Mouse (Mus musculus): ENCODE measurements around the gene Gm10577.

The Gm10577 gene

DNA sequence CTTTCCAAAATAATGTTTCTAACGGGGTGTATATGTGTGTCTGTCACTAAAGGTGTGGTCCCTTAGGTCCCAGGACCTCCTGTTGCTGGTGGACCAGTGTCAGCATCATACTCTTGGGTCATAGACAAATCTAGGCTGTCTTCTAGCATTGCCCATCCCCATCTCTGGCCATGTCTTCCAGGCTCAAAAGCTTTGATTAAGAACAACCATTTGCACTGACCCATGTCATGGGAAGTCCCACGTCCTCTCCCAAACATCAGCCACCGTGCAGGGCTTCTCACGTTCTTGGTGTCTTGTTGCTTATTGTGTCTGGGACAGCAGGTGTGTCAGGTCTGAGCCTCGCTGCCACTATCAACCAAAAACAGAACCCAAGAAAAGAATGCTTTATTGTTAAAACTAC lies 24.9 kb downstream of the Gm10577 start:
- no peak for DNase-seq (ENCODE audit: low spot score in 2 of 2)

DNA sequence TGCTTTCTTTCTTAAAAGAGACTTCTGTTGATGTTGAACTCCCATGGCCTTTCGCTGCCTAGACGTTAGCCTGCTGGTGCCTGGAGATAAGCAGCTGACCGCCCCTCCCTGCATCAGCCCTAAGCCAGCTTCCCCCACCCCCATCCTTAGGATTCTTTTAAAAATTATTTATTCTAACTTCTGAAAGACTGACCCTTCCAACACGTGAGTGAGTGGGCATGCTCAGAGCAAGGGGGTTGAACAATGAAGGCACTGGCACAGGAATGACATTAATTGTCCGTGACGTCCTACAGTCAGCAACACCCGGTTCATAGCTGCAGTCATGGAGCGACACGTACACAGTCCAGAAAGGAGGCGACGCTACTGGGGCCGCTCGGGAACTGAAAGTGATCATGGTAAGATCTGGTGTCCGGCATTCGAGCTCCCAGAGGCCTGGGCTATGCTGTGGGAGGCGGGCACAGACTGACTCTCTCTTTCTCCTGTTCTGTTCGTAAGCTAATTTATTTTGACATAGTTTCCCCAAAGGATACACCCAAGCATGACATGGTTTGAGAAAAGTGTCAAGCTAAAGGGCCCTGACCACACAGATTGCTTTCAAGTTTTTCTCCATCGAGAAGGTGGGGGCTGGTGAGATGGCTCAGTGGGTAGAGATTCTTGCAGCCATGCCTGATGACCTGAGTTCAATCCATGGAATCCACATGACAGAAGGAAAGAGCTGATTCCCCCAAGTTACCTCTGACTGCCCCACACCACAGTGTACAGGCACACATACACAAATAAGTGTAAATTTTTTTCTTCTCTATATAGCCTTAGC lies 25.8 kb downstream of the Gm10577 start:
- DNase-seq (ENCODE audit: low spot score in 2 of 2), result no peak

DNA sequence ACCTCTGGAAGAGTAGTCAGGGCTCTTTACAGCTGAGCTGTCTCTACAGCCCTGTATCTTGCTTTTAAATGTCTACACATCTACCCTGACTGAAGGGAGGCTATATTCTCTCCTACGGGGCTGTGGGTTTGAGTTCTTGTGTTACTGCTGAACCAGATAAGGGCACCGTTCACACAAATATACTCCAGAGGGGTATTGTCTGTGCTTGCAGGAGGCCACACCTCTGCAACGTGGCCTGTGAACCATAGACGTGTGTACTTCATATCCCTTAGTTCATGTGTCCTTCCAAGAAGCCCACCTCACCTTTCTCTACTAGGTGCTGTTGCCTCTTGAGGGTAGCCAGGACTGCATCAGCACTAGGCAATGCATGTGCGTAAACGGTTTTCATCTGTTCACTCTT lies 28.4 kb downstream of the Gm10577 start:
- DNase-seq (ENCODE audit: low spot score in 2 of 2), result no peak

DNA sequence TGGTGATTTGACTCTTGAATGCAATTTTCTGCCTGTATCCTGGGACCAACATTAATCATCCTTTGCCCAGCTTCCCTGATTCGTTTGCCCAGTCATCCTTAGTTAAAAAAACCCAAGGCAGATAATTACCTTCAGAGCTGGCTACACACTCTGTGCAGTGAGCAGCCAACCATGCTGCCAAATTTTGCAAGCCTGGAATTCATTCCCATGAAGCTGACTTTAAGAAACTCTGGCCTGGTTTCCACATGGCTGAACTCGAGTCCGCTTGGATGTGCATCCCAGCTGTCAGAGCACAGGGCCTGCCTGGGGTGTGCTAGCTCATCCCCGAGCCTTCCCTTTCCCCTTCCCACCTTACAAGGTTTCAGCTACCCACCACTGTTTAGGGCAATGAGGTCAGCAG lies 29.5 kb downstream of the Gm10577 start:
- no peak for DNase-seq (ENCODE audit: low spot score in 2 of 2)

DNA sequence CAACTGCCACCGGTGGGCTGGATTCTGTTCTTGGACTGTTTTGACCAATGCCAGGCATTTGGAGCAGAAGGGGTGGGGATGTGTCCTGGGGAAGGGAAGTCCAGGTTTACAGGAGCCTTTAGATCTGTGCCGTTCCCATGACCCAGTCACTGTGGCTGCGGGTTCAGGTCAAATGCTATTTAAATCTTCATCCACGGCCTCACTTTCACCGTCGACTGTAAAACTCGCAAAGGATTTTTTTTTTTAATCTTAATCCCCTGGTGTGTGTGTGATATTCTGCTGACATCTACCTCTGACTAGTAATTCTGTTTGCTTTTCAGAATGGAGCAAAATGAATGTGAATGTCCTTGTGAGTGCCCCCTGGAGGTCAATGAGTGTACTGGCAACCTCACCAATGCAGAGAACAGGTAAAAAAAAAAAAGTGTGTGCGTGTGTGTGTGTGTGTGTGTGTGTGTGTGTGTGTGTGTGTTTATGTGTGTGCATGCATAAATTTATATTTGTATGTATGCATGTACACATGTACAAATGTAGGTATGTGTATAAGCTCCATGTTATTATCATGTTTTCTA lies 32.2 kb downstream of the Gm10577 start:
- no peak for DNase-seq (ENCODE audit: low spot score in 2 of 2)

DNA sequence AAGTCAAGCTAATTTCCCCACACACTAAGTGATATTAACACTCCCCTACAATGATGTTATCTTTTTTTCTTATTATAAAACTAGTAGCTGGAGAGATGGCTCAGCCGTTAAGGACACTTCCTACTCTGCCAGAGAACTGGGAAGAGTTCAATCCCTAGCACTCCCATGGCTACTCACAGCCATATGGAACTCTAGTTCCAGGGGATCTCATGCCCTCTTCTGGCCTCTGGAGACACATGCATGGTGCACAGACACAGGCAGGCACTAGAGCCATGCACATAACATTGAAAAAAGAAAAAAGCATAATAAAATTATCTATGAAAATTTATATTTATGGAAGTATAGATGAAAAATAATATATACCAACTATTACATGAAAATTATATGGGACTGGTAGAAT lies 33.3 kb downstream of the Gm10577 start:
- no peak for DNase-seq (ENCODE audit: low spot score in 2 of 2)

DNA sequence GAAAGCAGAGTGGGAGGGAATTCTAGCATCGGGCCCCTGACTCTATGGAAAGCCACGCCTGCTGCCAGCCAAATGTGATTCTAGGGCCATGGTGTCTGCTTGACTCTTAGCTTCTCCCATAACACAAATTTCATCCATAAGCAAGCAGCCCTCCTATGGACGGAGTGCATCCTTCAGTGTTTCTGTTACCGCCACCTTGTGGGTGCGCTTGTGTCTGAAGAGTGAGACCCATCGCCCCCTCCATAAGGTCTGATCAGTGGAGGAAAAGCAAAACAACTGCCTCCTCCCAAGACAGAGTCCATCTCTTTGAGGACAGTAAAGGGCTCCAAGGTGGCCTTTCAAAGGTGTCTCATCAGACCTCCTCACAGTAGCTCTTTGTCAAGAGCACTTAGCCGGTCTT lies 43.0 kb downstream of the Gm10577 start:
- DNase-seq (ENCODE audit: low spot score in 2 of 2), result no peak

DNA sequence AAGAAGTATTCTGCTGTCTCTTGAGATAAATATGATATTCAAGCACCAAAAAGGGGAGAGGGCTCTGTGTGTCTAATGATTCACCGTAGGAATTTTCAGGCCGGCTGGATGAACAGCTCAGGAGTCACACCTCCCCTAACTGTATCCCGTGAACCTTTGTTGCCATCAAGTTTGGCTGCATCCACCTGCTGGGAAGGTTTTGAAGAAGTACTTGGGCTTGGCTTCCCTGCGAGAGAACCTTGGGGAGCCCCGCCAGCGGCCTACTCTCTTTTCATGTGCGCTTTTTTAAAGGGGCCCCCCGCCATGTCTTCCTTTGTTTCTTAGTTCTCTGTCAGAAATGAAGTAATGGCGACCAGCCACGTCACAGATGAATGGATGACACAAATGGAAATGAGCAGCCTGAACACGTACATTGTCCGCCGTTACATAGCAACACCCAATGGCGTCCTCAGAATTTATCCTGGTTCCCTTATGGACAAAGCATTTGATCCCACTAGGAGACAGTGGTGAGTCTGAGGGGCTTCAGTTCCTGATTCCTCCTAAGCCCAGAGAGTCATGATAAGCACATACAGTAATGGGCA lies 46.0 kb downstream of the Gm10577 start:
- DNase-seq (ENCODE audit: low spot score in 2 of 2), result no peak

DNA sequence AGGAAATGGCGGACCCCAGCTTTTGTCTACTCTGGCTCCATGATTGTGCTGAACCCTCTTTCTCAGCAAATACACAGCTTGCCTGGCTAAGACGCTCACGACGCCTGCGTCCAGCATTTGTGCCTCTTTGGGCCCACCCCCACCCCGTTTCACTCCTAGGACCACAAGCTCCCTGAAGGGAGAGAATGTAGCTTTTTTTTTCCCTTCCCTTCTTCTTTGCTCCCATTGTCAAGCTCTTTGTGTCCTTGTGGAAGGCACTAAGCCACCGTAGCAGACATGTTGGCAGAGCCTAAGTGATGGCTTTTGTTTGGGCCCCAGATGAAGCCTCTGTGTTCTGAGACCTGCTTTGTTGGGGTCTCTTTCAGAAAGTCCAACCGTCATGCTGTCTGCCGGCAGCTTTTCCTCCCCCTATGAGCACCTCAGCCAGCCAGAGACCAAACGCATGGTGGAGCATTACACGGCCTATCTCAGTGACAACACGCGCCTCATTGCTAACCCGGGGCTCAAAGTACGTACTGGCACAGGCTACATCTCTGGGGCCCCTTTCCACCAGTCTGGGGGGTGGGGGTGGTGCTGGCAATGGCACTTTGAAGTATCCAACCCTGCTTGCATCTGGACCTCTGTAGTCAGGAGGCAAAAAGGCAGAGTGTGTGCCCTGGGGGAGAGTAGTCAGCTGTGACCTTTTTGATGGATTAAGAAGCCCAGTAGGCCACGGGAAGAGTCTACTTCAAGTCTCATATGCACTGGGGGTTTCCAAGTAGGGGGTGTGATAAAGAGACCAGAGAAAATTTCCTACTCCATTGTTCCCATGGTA lies 46.6 kb downstream of the Gm10577 start:
- DNase-seq (ENCODE audit: low spot score in 2 of 2), result no peak
